Mouse (Mus musculus): ENCODE results near the gene Cpne1. TPM values are rescaled to one million over a fixed set of nuclear protein-coding genes. Genes with fewer than 3 reads are reported as not detected.

Gene Cpne1
- polyA plus RNA-seq, 2 experiments, result 11.5 to 17.9 TPM

- TF ChIP-seq EP300 (IDR thresholded peaks at IDR 0.05; ENCODE audit: low read depth), result no peak
- no peak for TF ChIP-seq CTCF (IDR thresholded peaks at IDR 0.05; ENCODE audit: low read depth)
- H3K27ac ChIP-seq, result no peak overlapping the region
- H3K27me3 ChIP-seq (ENCODE audit: control insufficient read depth, insufficient read depth, low read length), result no peaks in the 10 kb centered on the region
- H3K4me2 ChIP-seq (ENCODE audit: low read depth), result no peak overlapping the region
- peaks cover 4 to 5% of the 10 kb centered on the region in 2 experiments; a peak in 2 of 4 replicates for H3K4me1 ChIP-seq (replicated peaks; ENCODE audit: control insufficient read depth in 2 of 2, insufficient read depth in 2 of 2, low read length in 1 of 2)
- H3K4me3 ChIP-seq (ENCODE audit: insufficient read depth in 1 of 2, low read depth in 2 of 2, low read length in 2 of 2), result no peak overlapping the region
- ATAC-seq (ENCODE audit: insufficient read depth), result no peak
- no peaks in the 10 kb centered on the region for H3K9me3 ChIP-seq (ENCODE audit: control insufficient read depth, low read length)
- 85% methylated on average over 7 of the region's 7 CpGs for WGBS (ENCODE audit: insufficient replicate concordance)
- no peak for DNase-seq (ENCODE audit: low read depth in 3 of 3, low spot score in 3 of 3)
- H3K36me3 ChIP-seq (replicated peaks; ENCODE audit: control insufficient read depth, insufficient read depth, low read depth), result peaks cover 28% of the 10 kb centered on the region
- no peak overlapping the region for H3K9ac ChIP-seq (replicated peaks)
Observed at GRCm38 (mm10) chr2:156080391-156080790, 31.4 kb downstream of the Cpne1 start.

GRCm38 (mm10) chr2:156079674-156080073 lies 32.1 kb downstream of the Cpne1 start:
- Histone ChIP-seq H3K4me3 (ENCODE audit: insufficient read depth in 1 of 2, low read depth in 2 of 2, low read length in 2 of 2) (no peak overlapping the region), H3K27ac (no peak overlapping the region), H3K9ac (replicated peaks) (no peak overlapping the region), H3K27me3 (ENCODE audit: control insufficient read depth, insufficient read depth, low read length) (no peaks in the 10 kb centered on the region), H3K9me3 (ENCODE audit: control insufficient read depth, low read length) (no peaks in the 10 kb centered on the region), H3K4me1 (replicated peaks; ENCODE audit: control insufficient read depth in 2 of 2, insufficient read depth in 2 of 2, low read length in 1 of 2) (peaks cover 4 to 5% of the 10 kb centered on the region in 2 experiments; a peak in 2 of 4 replicates), H3K36me3 (replicated peaks; ENCODE audit: control insufficient read depth, insufficient read depth, low read depth) (peaks cover 30% of the 10 kb centered on the region), H3K4me2 (ENCODE audit: low read depth) (no peak overlapping the region)
- WGBS (ENCODE audit: insufficient replicate concordance), result 65% methylated on average over 4 of the region's 4 CpGs
- DNase-seq (ENCODE audit: low read depth in 3 of 3, low spot score in 3 of 3), result no peak
- no peak for ATAC-seq (ENCODE audit: insufficient read depth)
- no peak for TF ChIP-seq CTCF (IDR thresholded peaks at IDR 0.05; ENCODE audit: low read depth)
- TF ChIP-seq EP300 (IDR thresholded peaks at IDR 0.05; ENCODE audit: low read depth), result no peak

- no peak for DNase-seq (ENCODE audit: low read depth in 3 of 3, low spot score in 3 of 3)
- Histone ChIP-seq H3K4me1 (replicated peaks; ENCODE audit: control insufficient read depth in 2 of 2, insufficient read depth in 2 of 2, low read length in 1 of 2) (peaks cover 4 to 5% of the 10 kb centered on the region in 2 experiments; a peak in 2 of 4 replicates), H3K9me3 (ENCODE audit: control insufficient read depth, low read length) (no peaks in the 10 kb centered on the region), H3K4me3 (ENCODE audit: insufficient read depth in 1 of 2, low read depth in 2 of 2, low read length in 2 of 2) (no peak overlapping the region), H3K4me2 (ENCODE audit: low read depth) (no peak overlapping the region), H3K27me3 (ENCODE audit: control insufficient read depth, insufficient read depth, low read length) (no peaks in the 10 kb centered on the region), H3K27ac (no peak overlapping the region), H3K36me3 (replicated peaks; ENCODE audit: control insufficient read depth, insufficient read depth, low read depth) (peaks cover 32% of the 10 kb centered on the region), H3K9ac (replicated peaks) (no peak overlapping the region)
- 77% methylated on average over 8 of the region's 8 CpGs for WGBS (ENCODE audit: insufficient replicate concordance)
- no peak for ATAC-seq (ENCODE audit: insufficient read depth)
- TF ChIP-seq CTCF (IDR thresholded peaks at IDR 0.05; ENCODE audit: low read depth) (no peak), EP300 (IDR thresholded peaks at IDR 0.05; ENCODE audit: low read depth) (no peak)
Observed at GRCm38 (mm10) chr2:156079183-156079560, 32.6 kb downstream of the Cpne1 start.

- Histone ChIP-seq H3K4me3 (ENCODE audit: insufficient read depth in 1 of 2, low read depth in 2 of 2, low read length in 2 of 2) (no peak overlapping the region), H3K9ac (replicated peaks) (no peak overlapping the region), H3K4me1 (replicated peaks; ENCODE audit: control insufficient read depth in 2 of 2, insufficient read depth in 2 of 2, low read length in 1 of 2) (peaks cover 4 to 5% of the 10 kb centered on the region in 2 experiments; a peak in 2 of 4 replicates), H3K4me2 (ENCODE audit: low read depth) (no peak overlapping the region), H3K36me3 (replicated peaks; ENCODE audit: control insufficient read depth, insufficient read depth, low read depth) (peaks cover 38% of the 10 kb centered on the region), H3K9me3 (ENCODE audit: control insufficient read depth, low read length) (no peaks in the 10 kb centered on the region), H3K27ac (no peak overlapping the region), H3K27me3 (ENCODE audit: control insufficient read depth, insufficient read depth, low read length) (no peaks in the 10 kb centered on the region)
- TF ChIP-seq CTCF (IDR thresholded peaks at IDR 0.05; ENCODE audit: low read depth), result no peak
- TF ChIP-seq EP300 (IDR thresholded peaks at IDR 0.05; ENCODE audit: low read depth), result no peak
- DNase-seq (ENCODE audit: low read depth in 3 of 3, low spot score in 3 of 3) (no peak), ATAC-seq (ENCODE audit: insufficient read depth) (no peak)
- 82% methylated on average over 16 of the region's 16 CpGs for WGBS (ENCODE audit: insufficient replicate concordance)
Observed at GRCm38 (mm10) chr2:156078421-156079182, 33.2 kb downstream of the Cpne1 start.

GRCm38 (mm10) chr2:156077461-156077860 lies 34.3 kb downstream of the Cpne1 start:
- Histone ChIP-seq H3K4me3 (ENCODE audit: insufficient read depth in 1 of 2, low read depth in 2 of 2, low read length in 2 of 2) (no peak overlapping the region), H3K4me2 (ENCODE audit: low read depth) (no peak overlapping the region), H3K27ac (no peak overlapping the region), H3K9ac (replicated peaks) (no peak overlapping the region), H3K4me1 (replicated peaks; ENCODE audit: control insufficient read depth in 2 of 2, insufficient read depth in 2 of 2, low read length in 1 of 2) (no peaks in the 10 kb centered on the region), H3K36me3 (replicated peaks; ENCODE audit: control insufficient read depth, insufficient read depth, low read depth) (peaks cover 45% of the 10 kb centered on the region), H3K27me3 (ENCODE audit: control insufficient read depth, insufficient read depth, low read length) (no peaks in the 10 kb centered on the region), H3K9me3 (ENCODE audit: control insufficient read depth, low read length) (no peaks in the 10 kb centered on the region)
- DNase-seq (ENCODE audit: low read depth in 3 of 3, low spot score in 3 of 3) (no peak), ATAC-seq (ENCODE audit: insufficient read depth) (no peak)
- TF ChIP-seq EP300 (IDR thresholded peaks at IDR 0.05; ENCODE audit: low read depth) (no peak), CTCF (IDR thresholded peaks at IDR 0.05; ENCODE audit: low read depth) (no peak)
- WGBS (ENCODE audit: insufficient replicate concordance), result 75% methylated on average over 7 of the region's 7 CpGs

Data from liver, embryonic 14.5 days (tissue).